Mouse (Mus musculus) layer of hippocampus, postnatal 36 days (tissue): ENCODE measurements around the gene Cgnl1. TPM values are rescaled to one million over a fixed set of nuclear protein-coding genes. Genes with fewer than 3 reads are reported as not detected.

Experiments used
- total RNA-seq, 2 experiments: library from RNA; stranded (reverse); gene quantifications; 2 replicates each; pipeline ENCODE4 v1.2.3; 2021

Cgnl1 gene
- total RNA-seq, 2 experiments from 2014 or later = 8.4 to 10.0 TPM

Other genes starting within 250 kb of the Cgnl1 start
- gene Myzap, start 179.2 kb downstream of the Cgnl1 start, total RNA-seq = 1 to 10 TPM in 1 of 2 experiments, under 1 TPM in 1; 0.67 to 2.1 TPM